Mouse (Mus musculus) heart, postnatal 0 days (tissue): Measurements from ENCODE around the gene Begain.

Experiments used
- CTCF ChIP-seq: IDR thresholded peaks from 2 replicates; pipeline ENCODE4 v1.5.1; 2016; ENCODE audit warnings: antibody characterized with exemption, control low read depth, low read depth
- EP300 ChIP-seq: IDR thresholded peaks from 2 replicates; pipeline ENCODE4 v1.6.1; 2016; ENCODE audit warnings: antibody characterized with exemption, low read depth

DNA sequence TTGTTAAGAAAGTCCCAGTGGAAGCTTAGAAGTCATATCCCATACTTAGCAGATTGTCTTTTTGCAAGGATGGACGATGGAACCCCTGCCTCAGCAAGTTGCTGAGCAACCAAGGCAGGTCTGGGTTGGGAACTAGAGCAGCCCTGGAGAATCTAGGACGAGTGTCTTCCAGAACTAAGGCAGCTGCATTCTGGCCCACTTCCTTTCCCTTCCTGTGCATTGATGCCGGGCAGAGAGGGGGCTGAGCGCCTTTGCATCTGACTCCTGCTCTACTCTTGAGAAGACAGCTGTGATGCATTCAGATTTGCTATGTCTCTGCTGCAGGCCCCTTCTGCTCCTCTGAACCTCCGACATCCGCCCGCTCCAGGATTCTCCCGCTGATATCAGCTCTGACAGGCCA, 70.8 kb downstream of the Begain start:
- TF ChIP-seq CTCF (no peak), EP300 (no peak)
